Mouse (Mus musculus) ES-Bruce4 (cell line): ENCODE measurements at regions not wholly inside any gene's neighbourhood (a gene's known extent, or its start where the extent isn't known, plus 50 kb on each side); places are given as distances from the start of the nearest gene placed in this dataset.
A peak's percentile ranks its signal among the peaks of the same experiment; 100 is the strongest.

Source experiments
- H3K27ac ChIP-seq: 2 replicates; pipeline ENCODE4 v1.5.1; 2012; ENCODE audit warnings: low read length, inconsistent platforms; ENCODE audit not compliant: insufficient read depth
- H3K27me3 ChIP-seq: 2 replicates; pipeline ENCODE4 v1.6.1; 2012; ENCODE audit warnings: mild to moderate bottlenecking, low read length, inconsistent platforms; ENCODE audit not compliant: control insufficient read depth, poor library complexity, insufficient read depth, severe bottlenecking
- H3K36me3 ChIP-seq: 2 replicates; pipeline ENCODE4 v1.6.1; 2012; ENCODE audit warnings: inconsistent platforms, mild to moderate bottlenecking, low read length, moderate library complexity; ENCODE audit not compliant: control insufficient read depth, poor library complexity, insufficient read depth, severe bottlenecking
- H3K4me1 ChIP-seq: one replicate; pipeline ENCODE4 v1.8.1; 2011; ENCODE audit warnings: low read length; ENCODE audit not compliant: control insufficient read depth, insufficient read depth
- H3K4me3 ChIP-seq: 2 replicates; pipeline ENCODE4 v1.5.1; 2011; ENCODE audit warnings: low read depth, mild to moderate bottlenecking, low read length
- H3K9ac ChIP-seq: 2 replicates; pipeline ENCODE4 v1.6.1; 2012; ENCODE audit warnings: low read depth, mild to moderate bottlenecking, inconsistent platforms; ENCODE audit not compliant: poor library complexity, severe bottlenecking
- H3K9me3 ChIP-seq: replicated peaks from 2 replicates; pipeline ENCODE4 v1.6.1; 2012; ENCODE audit warnings: mild to moderate bottlenecking, low read length, inconsistent platforms; ENCODE audit not compliant: control insufficient read depth, poor library complexity, insufficient read depth, severe bottlenecking
- CTCF ChIP-seq: IDR thresholded peaks from one replicate; pipeline ENCODE4 v1.8.1; 2011; ENCODE audit warnings: low read depth, low read length
- EP300 ChIP-seq: IDR thresholded peaks from 2 replicates; pipeline ENCODE4 v1.6.1; 2011; ENCODE audit warnings: low read depth, low read length; ENCODE audit not compliant: insufficient read depth
- POLR2A ChIP-seq: IDR thresholded peaks from one replicate; pipeline ENCODE4 v1.8.1; 2011; ENCODE audit warnings: low read length; ENCODE audit not compliant: insufficient read depth

DNA sequence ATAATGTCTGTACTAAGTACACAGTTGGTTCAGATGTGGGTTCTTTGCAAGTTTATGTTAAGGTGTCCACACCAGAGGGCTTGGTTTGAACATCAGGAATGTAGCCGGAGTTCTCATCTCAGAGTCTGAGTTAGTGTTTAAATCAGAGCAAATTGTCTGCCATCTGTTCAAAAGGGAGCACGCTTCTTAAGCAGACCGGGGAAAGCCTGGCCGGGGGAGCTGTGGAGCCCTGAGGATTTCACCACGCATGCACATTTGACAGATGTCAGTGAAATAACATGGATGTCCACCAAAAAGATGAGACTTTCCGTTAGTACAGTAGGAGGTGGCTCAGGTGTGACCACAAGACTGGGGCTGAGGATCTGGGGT lies 294.5 kb upstream of the Tle4 start:
- Histone ChIP-seq H3K9me3 (no peaks in the 10 kb centered on the region), H3K27me3 (no peaks in the 10 kb centered on the region), H3K36me3 (no peaks in the 10 kb centered on the region), H3K4me3 (no peak overlapping the region), H3K4me1 (peaks cover 4% of the 10 kb centered on the region), H3K9ac (no peak overlapping the region), H3K27ac (no peak overlapping the region)
- TF ChIP-seq EP300 = no peak
- TF ChIP-seq CTCF = no peak
- no peak for TF ChIP-seq POLR2A

- Histone ChIP-seq H3K9ac (no peak overlapping the region), H3K9me3 (no peaks in the 10 kb centered on the region), H3K36me3 (no peaks in the 10 kb centered on the region), H3K4me3 (no peak overlapping the region), H3K27ac (no peak overlapping the region), H3K4me1 (peaks cover 4% of the 10 kb centered on the region), H3K27me3 (no peaks in the 10 kb centered on the region)
- TF ChIP-seq POLR2A (no peak), CTCF (no peak), EP300 (no peak)
Measured at GRCm38 (mm10) chr19:14891689-14892389, 294.0 kb upstream of the Tle4 start.

DNA sequence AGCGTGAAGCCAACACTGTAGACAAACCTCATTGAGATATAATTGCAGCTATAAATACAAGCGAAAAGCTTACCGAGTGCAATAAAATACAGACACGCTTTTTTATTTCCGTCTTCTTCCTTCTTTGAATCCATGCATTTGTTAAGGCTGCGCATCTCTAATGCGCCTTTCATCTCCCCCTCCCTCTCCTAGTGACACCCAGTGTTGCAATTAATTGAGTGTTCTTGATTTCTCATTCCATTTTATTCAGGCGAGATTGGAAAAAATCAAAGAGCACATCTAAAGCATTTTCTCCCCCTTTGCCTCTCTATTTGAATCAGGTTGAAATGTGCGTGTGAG lies 293.2 kb upstream of the Tle4 start:
- Histone ChIP-seq H3K27me3 (no peaks in the 10 kb centered on the region), H3K27ac (no peak overlapping the region), H3K9me3 (no peaks in the 10 kb centered on the region), H3K9ac (peak overlapping the region; percentile 35), H3K36me3 (no peaks in the 10 kb centered on the region), H3K4me1 (peaks cover 4% of the 10 kb centered on the region), H3K4me3 (no peak overlapping the region)
- TF ChIP-seq POLR2A (no peak), CTCF (no peak), EP300 (no peak)

GRCm38 (mm10) chr19:14890241-14891089 lies 292.6 kb upstream of the Tle4 start:
- H3K4me3 ChIP-seq = peak overlapping the region; percentile 26
- no peaks in the 10 kb centered on the region for H3K27me3 ChIP-seq
- H3K9me3 ChIP-seq = no peaks in the 10 kb centered on the region
- H3K36me3 ChIP-seq = no peaks in the 10 kb centered on the region
- H3K9ac ChIP-seq = peak overlapping the region; percentile 35
- TF ChIP-seq POLR2A = no peak
- TF ChIP-seq EP300 = no peak
- TF ChIP-seq CTCF = no peak
- H3K27ac ChIP-seq = no peak overlapping the region
- H3K4me1 ChIP-seq = peaks cover 4% of the 10 kb centered on the region

- H3K27ac ChIP-seq = no peak overlapping the region
- TF ChIP-seq EP300 = no peak
- no peak for TF ChIP-seq POLR2A
- TF ChIP-seq CTCF = no peak
- no peaks in the 10 kb centered on the region for H3K27me3 ChIP-seq
- H3K9ac ChIP-seq = no peak overlapping the region
- no peak overlapping the region for H3K4me3 ChIP-seq
- H3K4me1 ChIP-seq = peaks cover 4% of the 10 kb centered on the region
- H3K36me3 ChIP-seq = no peaks in the 10 kb centered on the region
- no peaks in the 10 kb centered on the region for H3K9me3 ChIP-seq
Measured at GRCm38 (mm10) chr19:14889794-14890193, 291.9 kb upstream of the Tle4 start.
